Mouse (Mus musculus) ES-Bruce4 (cell line): ENCODE results near the gene Hes6. TPM values are rescaled to one million over a fixed set of nuclear protein-coding genes. Genes with fewer than 3 reads are reported as not detected.

Source experiments
- H3K27ac ChIP-seq: 2 replicates; pipeline ENCODE4 v1.5.1; 2012; ENCODE audit warnings: low read length, inconsistent platforms; ENCODE audit not compliant: insufficient read depth
- H3K27me3 ChIP-seq: 2 replicates; pipeline ENCODE4 v1.6.1; 2012; ENCODE audit warnings: mild to moderate bottlenecking, low read length, inconsistent platforms; ENCODE audit not compliant: control insufficient read depth, poor library complexity, insufficient read depth, severe bottlenecking
- H3K36me3 ChIP-seq: 2 replicates; pipeline ENCODE4 v1.6.1; 2012; ENCODE audit warnings: inconsistent platforms, mild to moderate bottlenecking, low read length, moderate library complexity; ENCODE audit not compliant: control insufficient read depth, poor library complexity, insufficient read depth, severe bottlenecking
- H3K4me1 ChIP-seq: one replicate; pipeline ENCODE4 v1.8.1; 2011; ENCODE audit warnings: low read length; ENCODE audit not compliant: control insufficient read depth, insufficient read depth
- H3K4me3 ChIP-seq: 2 replicates; pipeline ENCODE4 v1.5.1; 2011; ENCODE audit warnings: low read depth, mild to moderate bottlenecking, low read length
- H3K9ac ChIP-seq: 2 replicates; pipeline ENCODE4 v1.6.1; 2012; ENCODE audit warnings: low read depth, mild to moderate bottlenecking, inconsistent platforms; ENCODE audit not compliant: poor library complexity, severe bottlenecking
- H3K9me3 ChIP-seq: replicated peaks from 2 replicates; pipeline ENCODE4 v1.6.1; 2012; ENCODE audit warnings: mild to moderate bottlenecking, low read length, inconsistent platforms; ENCODE audit not compliant: control insufficient read depth, poor library complexity, insufficient read depth, severe bottlenecking
- CTCF ChIP-seq: IDR thresholded peaks from one replicate; pipeline ENCODE4 v1.8.1; 2011; ENCODE audit warnings: low read depth, low read length
- EP300 ChIP-seq: IDR thresholded peaks from 2 replicates; pipeline ENCODE4 v1.6.1; 2011; ENCODE audit warnings: low read depth, low read length; ENCODE audit not compliant: insufficient read depth
- POLR2A ChIP-seq: IDR thresholded peaks from one replicate; pipeline ENCODE4 v1.8.1; 2011; ENCODE audit warnings: low read length; ENCODE audit not compliant: insufficient read depth
- polyA plus RNA-seq: library from polyadenylated mRNA; stranded (reverse); fragments of >200 nt; gene quantifications from 2 replicates; pipeline ENCODE4 v1.2.4, GENCODE M21; 2011; ENCODE audit warnings: low read depth; ENCODE audit not compliant: missing spikeins, insufficient read depth, insufficient read length

The Hes6 gene
- polyA plus RNA-seq, 1 experiment: 13.0 TPM

DNA sequence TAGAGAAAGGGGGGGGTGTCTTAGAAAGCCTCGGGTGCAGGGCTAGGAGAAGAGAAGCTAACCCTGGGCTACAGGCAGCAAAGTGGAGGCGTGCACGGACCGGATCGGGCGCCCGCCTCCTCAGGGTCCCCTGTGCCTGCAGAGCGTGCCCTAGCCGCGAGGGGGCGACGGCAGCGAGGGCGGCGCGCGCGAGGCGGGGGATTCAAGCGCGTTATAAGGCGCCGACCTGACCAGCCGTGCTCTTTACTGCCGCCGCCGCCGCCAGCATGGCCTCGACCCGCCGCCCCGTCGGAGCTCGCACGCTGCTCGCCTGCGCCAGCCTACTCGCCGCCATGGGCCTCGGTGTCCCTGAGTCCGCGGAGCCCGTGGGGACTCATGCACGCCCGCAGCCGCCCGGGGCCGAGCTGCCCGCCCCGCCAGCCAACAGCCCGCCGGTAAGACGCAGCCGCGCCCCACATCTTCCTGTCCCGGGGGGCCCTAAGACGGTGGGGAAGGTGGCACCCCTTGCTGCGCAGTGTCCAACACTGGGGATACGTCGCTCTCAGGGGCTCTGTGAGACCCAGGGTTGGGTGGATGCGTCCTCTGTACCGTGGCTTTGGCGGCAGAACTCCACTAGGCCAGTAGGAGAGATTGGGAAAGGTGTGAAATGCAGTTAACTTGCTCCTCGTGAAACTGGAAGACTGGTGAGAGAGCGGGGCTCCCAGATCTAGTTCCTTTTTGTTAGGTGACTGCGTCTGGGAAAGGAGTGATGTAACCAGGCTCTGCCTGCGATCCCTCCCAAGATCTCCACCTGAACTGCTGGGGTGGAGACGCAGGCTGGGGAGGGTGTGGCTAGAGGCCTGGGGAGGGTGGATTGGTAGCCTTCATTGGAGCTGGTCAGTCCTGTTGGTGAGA is 47.4 kb downstream of the Hes6 start, which contains the start of gene Erfe:
Gene Erfe, plus strand, starts transcription at position 216 of the 894 bp plus-strand sequence.
- Histone ChIP-seq H3K27ac (no peak within 1 kb of the TSS), H3K9me3 (no peaks in the 10 kb centered on the region), H3K4me1 (no peaks in the 10 kb centered on the region), H3K36me3 (no peaks in the 10 kb centered on the region), H3K9ac (peak within 1 kb of the TSS; percentile 92), H3K27me3 (no peaks in the 10 kb centered on the region), H3K4me3 (peak within 1 kb of the TSS; percentile 90)
- TF ChIP-seq CTCF (peak; percentile 69), EP300 (no peak)

DNA sequence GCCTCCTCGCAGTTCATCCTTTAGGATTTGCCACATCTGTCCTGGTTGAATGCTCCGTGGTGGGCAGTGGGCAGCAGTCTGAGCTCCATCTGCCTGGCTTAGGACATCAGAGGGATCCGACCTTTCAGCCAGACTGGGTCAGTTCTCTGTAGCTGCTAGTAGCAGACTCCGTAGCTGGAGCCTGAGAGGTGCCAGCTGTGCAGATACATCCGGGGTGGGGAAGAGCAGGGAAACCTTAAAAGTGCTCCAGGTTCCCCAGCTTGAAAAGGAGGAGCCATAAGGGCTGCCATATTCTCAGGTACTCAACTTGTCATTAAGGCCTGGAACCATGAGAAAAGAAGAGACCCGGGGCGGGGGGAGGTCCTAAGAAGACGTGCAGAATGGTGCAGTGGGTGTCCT is 48.0 kb downstream of the Hes6 start:
- H3K9ac ChIP-seq: peak overlapping the region; percentile 92
- H3K27ac ChIP-seq: no peak overlapping the region
- TF ChIP-seq EP300 (no peak), CTCF (no peak), POLR2A (no peak)
- no peaks in the 10 kb centered on the region for H3K9me3 ChIP-seq
- H3K27me3 ChIP-seq: no peaks in the 10 kb centered on the region
- H3K4me1 ChIP-seq: no peaks in the 10 kb centered on the region
- no peaks in the 10 kb centered on the region for H3K36me3 ChIP-seq
- 0 out of 2 replicates have a peak overlapping the region, but pooled peaks have one; percentile 23 for H3K4me3 ChIP-seq

DNA sequence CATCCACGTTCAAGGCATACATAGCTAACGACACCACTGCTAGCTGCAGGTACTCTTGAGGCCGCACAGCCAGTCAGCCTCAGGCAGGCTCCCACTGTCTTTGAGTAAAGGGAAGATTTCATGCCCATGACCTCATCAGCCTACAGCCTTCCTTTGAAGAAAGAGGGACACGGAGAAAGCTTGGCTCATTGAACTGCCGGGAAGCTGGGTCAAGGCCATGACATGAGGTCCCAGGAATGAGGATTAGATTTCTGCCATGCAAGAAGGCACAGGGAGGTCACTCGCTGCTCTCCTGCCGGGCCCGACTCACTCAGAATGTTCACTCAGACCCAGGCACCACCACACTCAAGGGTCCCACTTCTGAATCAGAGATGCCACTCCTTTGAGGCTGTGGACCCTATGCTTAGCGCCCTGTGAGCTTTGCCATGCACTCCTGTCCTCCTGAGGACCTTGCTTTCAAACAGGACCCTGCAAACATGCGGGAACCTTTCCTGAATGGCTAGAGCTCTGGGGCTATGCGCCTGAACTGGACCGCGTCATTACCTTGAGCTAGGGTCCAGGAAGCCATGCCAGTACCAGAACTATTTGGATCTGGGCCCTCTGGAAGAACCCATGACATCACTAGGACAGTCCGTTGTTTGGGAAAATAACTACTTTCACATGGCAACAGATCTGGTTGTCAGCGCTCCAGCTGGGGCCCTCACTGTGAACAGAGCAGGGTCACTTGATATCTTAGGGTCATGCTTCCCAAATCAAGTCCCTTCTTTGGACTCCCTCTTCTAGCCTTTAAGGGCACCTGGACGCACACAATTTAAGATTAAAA is 48.8 kb downstream of the Hes6 start:
- no peak overlapping the region for H3K4me3 ChIP-seq
- H3K9me3 ChIP-seq: no peaks in the 10 kb centered on the region
- no peak overlapping the region for H3K9ac ChIP-seq
- H3K36me3 ChIP-seq: no peaks in the 10 kb centered on the region
- H3K27ac ChIP-seq: no peak overlapping the region
- H3K27me3 ChIP-seq: no peaks in the 10 kb centered on the region
- TF ChIP-seq CTCF: no peak
- TF ChIP-seq EP300: no peak
- no peak for TF ChIP-seq POLR2A
- H3K4me1 ChIP-seq: no peaks in the 10 kb centered on the region

DNA sequence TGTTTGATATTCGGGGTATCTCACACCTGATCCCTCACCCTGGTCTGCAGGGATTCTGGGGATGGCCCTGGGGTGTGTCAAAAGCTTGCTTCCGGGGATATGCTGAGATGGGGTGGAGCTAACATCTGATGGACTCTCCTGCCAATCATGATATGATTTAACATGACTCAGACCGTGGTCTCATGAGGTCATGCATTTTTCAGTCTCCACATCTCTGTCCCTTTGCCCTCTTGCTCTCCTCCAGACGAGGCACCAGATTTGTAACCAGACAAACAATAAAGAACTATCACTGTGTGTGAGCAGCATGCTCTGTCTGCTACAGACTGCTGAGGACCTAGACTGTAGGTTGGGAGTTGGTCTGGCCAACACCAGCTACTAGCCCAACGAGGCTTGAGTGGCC is 51.7 kb downstream of the Hes6 start:
- H3K9ac ChIP-seq: no peak overlapping the region

More for the DNA sequence above, 51.7 kb downstream of the Hes6 start:
- Histone ChIP-seq H3K27me3 (no peaks in the 10 kb centered on the region), H3K4me1 (no peaks in the 10 kb centered on the region), H3K9me3 (no peaks in the 10 kb centered on the region), H3K27ac (no peak overlapping the region), H3K36me3 (no peaks in the 10 kb centered on the region), H3K4me3 (no peak overlapping the region)
- TF ChIP-seq CTCF: no peak
- TF ChIP-seq POLR2A: no peak
- TF ChIP-seq EP300: no peak

Other genes with a start within 250 kb of the Hes6 start
- gene Ramp1, start 234.2 kb downstream of the Hes6 start, polyA plus RNA-seq: 0.69 TPM in 1 of 2 replicates, not detected in the other
- gene Ube2f, start 163.7 kb downstream of the Hes6 start, polyA plus RNA-seq: 61.7 and 70.9 TPM in 2 replicates
- gene Scly, start 115.7 kb downstream of the Hes6 start, polyA plus RNA-seq: 18.5 and 19.2 TPM in 2 replicates
- gene Espnl, start 92.0 kb downstream of the Hes6 start, polyA plus RNA-seq: 0.10 and 0.17 TPM in 2 replicates
- 0.25 and 0.35 TPM in 2 replicates for gene Klhl30, start 63.0 kb downstream of the Hes6 start, polyA plus RNA-seq
- gene Erfe, start 47.6 kb downstream of the Hes6 start, polyA plus RNA-seq: 7.0 and 13.3 TPM in 2 replicates
- gene Ilkap, start 15.2 kb downstream of the Hes6 start, polyA plus RNA-seq: 66.3 and 72.1 TPM in 2 replicates
- 0.21 and 0.30 TPM in 2 replicates for gene Per2, start 45.3 kb upstream of the Hes6 start, polyA plus RNA-seq
- 12.1 and 15.7 TPM in 2 replicates for gene Traf3ip1, start 80.6 kb upstream of the Hes6 start, polyA plus RNA-seq
- gene Asb1, start 126.5 kb upstream of the Hes6 start, polyA plus RNA-seq: 9.5 and 10.6 TPM in 2 replicates